17 mouse cellular contexts compared by ENCODE assay signal in the genomic region with DNA sequence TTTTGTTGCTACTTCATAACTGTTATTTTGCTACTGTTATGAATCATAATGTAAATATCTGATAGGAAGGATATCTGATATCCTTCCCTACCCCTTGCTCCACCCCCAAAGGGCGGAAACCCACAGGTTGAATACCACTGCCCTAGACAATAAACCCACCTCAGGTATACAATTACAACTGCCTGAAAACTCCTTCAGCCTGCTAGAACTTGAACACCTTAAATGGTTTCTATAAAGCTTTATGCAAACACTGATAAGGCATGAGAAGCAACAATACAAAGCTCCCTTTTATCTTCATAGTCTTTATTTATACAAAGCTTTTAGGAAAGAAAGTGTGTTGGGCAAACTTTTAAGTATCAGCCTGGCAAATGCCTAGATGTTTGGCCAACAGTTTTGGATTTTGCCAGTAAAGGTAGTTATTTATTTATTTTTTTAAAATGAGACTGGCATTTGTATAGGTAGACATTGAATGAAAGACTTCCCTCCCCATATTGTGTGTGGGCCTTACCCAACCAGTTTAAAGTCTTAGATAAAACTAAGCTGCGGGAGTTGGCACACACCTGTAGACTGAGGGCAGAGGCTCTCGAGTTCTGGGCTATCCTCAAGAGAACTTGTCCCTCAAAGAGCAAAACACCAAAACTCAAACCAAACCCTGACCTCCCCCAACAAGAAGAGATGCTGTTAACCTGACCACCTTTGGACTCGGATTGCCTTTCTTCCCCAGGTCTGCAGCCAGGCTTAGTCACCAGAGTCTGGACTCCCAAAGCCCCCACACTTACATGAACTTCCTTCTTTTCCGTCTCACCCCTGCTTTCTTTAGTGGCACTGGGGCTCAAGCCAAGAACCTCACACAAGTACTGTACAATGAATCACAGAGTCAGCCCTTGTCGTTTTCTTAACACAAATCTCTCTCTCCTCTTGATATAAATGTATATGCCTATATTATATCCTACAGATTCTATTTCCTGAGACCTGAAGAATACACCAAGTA. TPM values are rescaled to one million over a fixed set of nuclear protein-coding genes. Genes with fewer than 3 reads are reported as not detected.
"Had no signal": no experiment of that assay in that cellular context is flagged by ENCODE, and none has a peak within 500 bp of the region (broad histone marks: within the 10 kb centered on the region; RNA-seq: fewer than 3 reads in every experiment).

No protein-coding gene starts in this region.

- DNase-seq: kidney, adult 8-10 months; kidney, postnatal 25 days; left cerebral cortex, postnatal 4 days; lung, postnatal 4 days; midbrain, embryonic 14.5 days; right cerebral cortex, adult 18-20 months; thymus, postnatal 4 days had no signal

- H3K9ac ChIP-seq: limb, embryonic 13.5 days; liver, embryonic 14.5 days; neural tube, embryonic 15.5 days had no signal

- H3K9me3 ChIP-seq: limb, embryonic 13.5 days; neural tube, embryonic 15.5 days had no signal

- H3K36me3 ChIP-seq: limb, embryonic 13.5 days; neural tube, embryonic 15.5 days had no signal

- H3K27me3 ChIP-seq: limb, embryonic 13.5 days; neural tube, embryonic 15.5 days had no signal

- H3K27ac ChIP-seq: limb, embryonic 13.5 days; liver, embryonic 14.5 days; neural tube, embryonic 15.5 days had no signal

- H3K4me1 ChIP-seq: limb, embryonic 13.5 days; neural tube, embryonic 15.5 days had no signal

- H3K4me2 ChIP-seq: limb, embryonic 13.5 days; neural tube, embryonic 15.5 days had no signal

- H3K4me3 ChIP-seq: limb, embryonic 13.5 days; megakaryocyte, embryonic 14.5 days; myocyte; neural tube, embryonic 15.5 days had no signal

RNA-seq across cellular contexts. Expression of a gene that starts 33.1 kb away (rescaled TPM):
- polyA plus RNA-seq: intestine, embryonic 14.5 days; kidney, embryonic 16.5 days; liver, adult 2 months; liver, embryonic 14.5 days; lung, embryonic 16.5 days; midbrain, embryonic 14.5 days; myocyte; neural tube, embryonic 11.5 days; neural tube, embryonic 15.5 days had no signal
